Mouse (Mus musculus): Measurements from ENCODE around the gene Ccdc155.

DNA sequence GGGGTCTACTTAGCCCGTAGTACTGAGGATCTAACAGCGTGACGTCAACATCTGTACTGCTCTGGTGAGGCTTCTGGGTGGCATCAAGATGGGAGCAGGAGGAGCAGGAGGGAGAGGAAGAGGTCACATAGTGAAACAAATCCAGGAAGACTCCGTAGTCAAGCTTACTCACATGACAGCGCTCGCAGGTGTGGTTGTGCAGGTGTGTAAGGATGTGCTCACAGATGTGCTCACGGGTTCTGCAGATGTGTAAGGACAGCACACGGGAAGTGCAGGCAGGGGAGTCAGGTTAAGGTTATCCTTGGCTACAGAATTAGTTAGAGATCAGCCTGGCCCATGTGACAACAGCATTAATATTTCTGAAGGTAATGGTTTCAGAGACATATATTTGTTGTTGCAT, 49.1 kb upstream of the Ccdc155 start:
- TF ChIP-seq CTCF (IDR thresholded peaks at IDR 0.05; ENCODE audit: low read depth, low read length) (no peak), TAL1 (conservative IDR thresholded peaks at IDR 0.05; ENCODE audit: low read depth, low read length) (no peak), POLR2AphosphoS5 (IDR thresholded peaks at IDR 0.05; ENCODE audit: insufficient replicate concordance, low read depth, low read length) (no peak), GATA1 (IDR thresholded peaks at IDR 0.05; ENCODE audit: borderline replicate concordance, low read length) (no peak)
